Mouse (Mus musculus) olfactory bulb, adult 2 months (tissue): Measurements from ENCODE around the gene Pla2g3. TPM values are rescaled to one million over a fixed set of nuclear protein-coding genes. Genes with fewer than 3 reads are reported as not detected.

Experiments used
- H3K27ac ChIP-seq: fragments of 200-500 bp; 2 replicates; pipeline ENCODE4 v1.5.1; 2012; ENCODE audit warnings: low read depth, low read length; ENCODE audit not compliant: insufficient read depth
- H3K4me1 ChIP-seq: fragments of 200-500 bp; 2 replicates; pipeline ENCODE4 v1.6.1; 2012; ENCODE audit warnings: low read length; ENCODE audit not compliant: control insufficient read depth, insufficient read depth
- H3K4me3 ChIP-seq: fragments of 200-500 bp; 2 replicates; pipeline ENCODE4 v1.5.1; 2012; ENCODE audit warnings: mild to moderate bottlenecking, low read depth, low read length, moderate library complexity; ENCODE audit not compliant: insufficient read depth
- CTCF ChIP-seq: fragments of 200-500 bp; IDR thresholded peaks from 2 replicates; pipeline ENCODE4 v1.5.1; 2012; ENCODE audit warnings: low read depth, mild to moderate bottlenecking, low read length, moderate library complexity; ENCODE audit not compliant: insufficient read depth
- POLR2A ChIP-seq: fragments of 200-500 bp; IDR thresholded peaks from 2 replicates; pipeline ENCODE4 v1.6.1; 2012; ENCODE audit warnings: mild to moderate bottlenecking, low read depth, low read length, moderate library complexity; ENCODE audit not compliant: insufficient read depth
- WGBS: fragments of 180-500 bp; shearing (Covaris S2); methylation state at CpG from one replicate; pipeline ENCODE4 v1.1.7; 2018; 5-methylcytosine and 5-hydroxymethylcytosine counted together
- polyA plus RNA-seq: library from polyadenylated mRNA; stranded (reverse); fragments of >200 nt; gene quantifications from 2 replicates; pipeline ENCODE4 v1.2.4, GENCODE M21; 2012; ENCODE audit warnings: low replicate concordance; ENCODE audit not compliant: missing spikeins, insufficient read depth, insufficient read length

Gene Pla2g3
- polyA plus RNA-seq, 1 experiment, result not detected

DNA sequence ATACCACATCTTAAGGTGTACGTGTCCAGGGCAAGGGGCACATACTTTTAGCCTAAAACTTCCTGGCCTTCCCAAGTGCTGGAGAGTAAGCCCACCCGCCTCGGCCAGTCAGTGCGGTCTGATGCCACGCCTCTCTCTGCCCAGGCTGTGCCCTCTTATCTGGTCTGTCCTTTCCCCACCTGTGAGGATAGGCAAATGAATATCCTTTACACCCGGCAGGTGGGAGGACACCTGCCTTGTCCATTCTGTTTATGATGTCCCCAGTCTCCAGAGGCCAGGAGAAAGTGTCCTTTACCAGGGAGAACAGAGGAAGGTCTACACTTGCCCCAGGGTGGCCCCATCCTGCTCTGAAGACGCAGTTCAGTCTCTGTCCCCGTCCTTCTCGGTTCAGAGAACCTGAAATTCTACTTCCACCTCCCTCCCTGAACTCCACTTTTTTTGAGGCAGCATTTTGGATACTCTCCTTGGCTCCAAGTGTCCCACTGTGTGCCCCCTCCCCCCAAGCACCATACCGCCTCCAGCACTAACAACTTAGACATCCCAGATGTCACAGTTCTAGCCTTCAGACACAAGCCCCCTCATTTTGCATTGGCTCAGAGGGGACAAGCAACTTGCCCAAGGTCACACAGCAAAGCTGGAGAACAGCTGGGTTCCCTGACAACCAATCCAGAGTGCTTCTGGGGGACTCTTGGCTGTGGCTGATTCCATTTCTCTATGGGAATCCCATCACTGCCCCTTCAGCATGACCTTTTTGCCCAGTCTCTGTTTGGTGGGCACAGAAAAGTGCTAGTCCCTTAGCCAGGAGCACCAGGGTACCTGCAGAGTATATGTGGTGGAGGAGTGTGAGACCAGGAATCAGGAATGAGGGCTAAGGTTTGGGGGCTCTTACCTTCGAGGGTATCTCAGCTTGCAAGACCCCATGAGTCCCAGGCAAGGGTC, 15.9 kb downstream of the Pla2g3 start:
- Histone ChIP-seq H3K27ac (peak overlapping the region; percentile 99), H3K4me3 (peak overlapping the region; percentile 87), H3K4me1 (peaks cover 54% of the 10 kb centered on the region)
- TF ChIP-seq POLR2A (no peak), CTCF (no peak)
- WGBS, result 37% methylated on average over 11 of the region's 11 CpGs

- TF ChIP-seq CTCF (no peak), POLR2A (0 out of 2 replicates have a peak, but pooled peaks have one; percentile 28)
- 16% methylated on average over 7 of the region's 7 CpGs for WGBS
- H3K4me3 ChIP-seq, result peak overlapping the region; percentile 27; the same call in 1 of the 2 replicates
- H3K4me1 ChIP-seq, result peaks cover 37% of the 10 kb centered on the region
- peak overlapping the region; percentile 97 for H3K27ac ChIP-seq
Measured at GRCm38 (mm10) chr11:3508226-3508625, 20.1 kb downstream of the Pla2g3 start.

GRCm38 (mm10) chr11:3509181-3510085, 21.3 kb downstream of the Pla2g3 start:
- WGBS, result 39% methylated on average over 8 of the region's 8 CpGs
- peaks cover 37% of the 10 kb centered on the region for H3K4me1 ChIP-seq
- H3K4me3 ChIP-seq, result peak overlapping the region; percentile 27; the same call in 1 of the 2 replicates
- TF ChIP-seq CTCF, result no peak
- TF ChIP-seq POLR2A, result no peak
- peak overlapping the region; percentile 97 for H3K27ac ChIP-seq

DNA sequence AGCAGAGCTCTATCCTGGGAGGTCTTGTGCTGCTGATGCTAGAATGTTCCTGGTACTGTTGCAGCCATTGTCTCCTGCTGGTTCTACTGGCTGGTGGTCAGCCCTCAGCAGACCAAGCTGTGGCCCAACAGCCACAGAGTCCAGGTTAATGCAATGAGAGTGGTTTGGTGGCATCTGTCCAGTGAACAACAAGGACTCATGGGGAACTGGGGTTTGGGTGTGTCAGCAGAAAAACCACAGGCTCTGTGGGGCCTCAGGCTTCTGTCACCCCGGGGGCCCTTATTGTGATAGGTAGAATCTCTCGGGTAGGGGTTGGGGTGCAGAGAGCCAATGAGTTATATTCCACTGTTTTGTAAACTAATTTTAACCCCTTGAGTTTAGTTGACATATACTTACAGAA, 22.2 kb downstream of the Pla2g3 start:
- H3K4me1 ChIP-seq, result peaks cover 32% of the 10 kb centered on the region
- no peak for TF ChIP-seq POLR2A
- TF ChIP-seq CTCF, result no peak
- H3K4me3 ChIP-seq, result no peak overlapping the region
- peak overlapping the region; percentile 97 for H3K27ac ChIP-seq
- WGBS, result 79% methylated on average over 2 of the region's 2 CpGs

- Histone ChIP-seq H3K4me1 (peaks cover 31% of the 10 kb centered on the region), H3K27ac (peak overlapping the region; percentile 60; the same call in 1 of the 2 replicates), H3K4me3 (no peak overlapping the region)
- TF ChIP-seq POLR2A (no peak), CTCF (no peak)
- WGBS, result 76% methylated on average over 6 of the region's 6 CpGs
Measured at GRCm38 (mm10) chr11:3513291-3513690, 25.2 kb downstream of the Pla2g3 start.

- Histone ChIP-seq H3K27ac (peak within 1 kb of the TSS; percentile 90), H3K4me3 (peak within 1 kb of the TSS; percentile 82), H3K4me1 (peaks cover 23% of the 10 kb centered on the region)
- under 1% methylated on average over 26 of the region's 26 CpGs for WGBS
- peak; percentile 94 for TF ChIP-seq CTCF
- peak; percentile 96 for TF ChIP-seq POLR2A
Measured at GRCm38 (mm10) chr11:3514529-3515054, 26.5 kb downstream of the Pla2g3 start, which contains the start of gene Selenom. Gene Selenom (plus strand): TSS chr11:3514684.

GRCm38 (mm10) chr11:3515216-3515615, 27.1 kb downstream of the Pla2g3 start:
- TF ChIP-seq CTCF, result no peak
- no peak for TF ChIP-seq POLR2A
- 18% methylated on average over 4 of the region's 4 CpGs for WGBS
- H3K27ac ChIP-seq, result peak overlapping the region; percentile 90
- H3K4me3 ChIP-seq, result peak overlapping the region; percentile 82
- peaks cover 22% of the 10 kb centered on the region for H3K4me1 ChIP-seq

GRCm38 (mm10) chr11:3515637-3516036, 27.6 kb downstream of the Pla2g3 start:
- WGBS, result 65% methylated on average over 4 of the region's 4 CpGs
- Histone ChIP-seq H3K4me1 (peaks cover 19% of the 10 kb centered on the region), H3K4me3 (peak overlapping the region; percentile 82), H3K27ac (no peak overlapping the region; the same call in 1 of the 2 replicates)
- TF ChIP-seq CTCF (no peak), POLR2A (no peak)
